Comparison of ENCODE assay signal across 10 mouse cellular contexts in genomic region chr5:14218677-14219076, GRCm38 (mm10).
DNase-seq lines count a peak whose midpoint lies in the region; ATAC-seq and TF ChIP-seq lines count a peak whose summit lies in the region.
"Had no signal": no experiment of that assay in that cellular context is flagged by ENCODE, and none has a peak within 500 bp of the region (broad histone marks: within the 10 kb centered on the region; RNA-seq: fewer than 3 reads in every experiment).

No protein-coding gene starts in this region.

- H3K9me3 ChIP-seq in midbrain, postnatal 0 days (ENCODE audit: low read length), result no peaks in the 10 kb centered on the region
- H3K9me3 ChIP-seq: G1E; neural tube, embryonic 12.5 days had no signal

- no peaks in the 10 kb centered on the region for H3K27me3 ChIP-seq in midbrain, postnatal 0 days (ENCODE audit: insufficient read depth, low read length)
- H3K27me3 ChIP-seq: neural tube, embryonic 12.5 days had no signal

- no peak for DNase-seq in frontal cortex, postnatal 10 days (ENCODE audit: low spot score in 2 of 2)
- DNase-seq in lung, postnatal 14 days, result peak; percentile 9
- no peak for DNase-seq in lung, adult 18-20 months
- DNase-seq in embryo, embryonic 10.5 days (ENCODE audit: low spot score), result peak; percentile 61
- DNase-seq in midbrain, postnatal 0 days (ENCODE audit: low spot score), result peak; percentile 74
- DNase-seq in adrenal gland, postnatal 25 days, result no peak
- DNase-seq in c-Kit-positive CD71-positive TER-119-positive erythroid progenitor cells, embryonic 14.5 days (ENCODE audit: low spot score), result no peak

- H3K4me2 ChIP-seq in midbrain, postnatal 0 days (ENCODE audit: low read depth, low read length, poor library complexity, severe bottlenecking), result no peak overlapping the region
- H3K4me2 ChIP-seq: neural tube, embryonic 12.5 days had no signal

- H3K27ac ChIP-seq in midbrain, postnatal 0 days (ENCODE audit: low read depth, low read length), result no peak overlapping the region
- H3K27ac ChIP-seq: neural tube, embryonic 12.5 days had no signal

- WGBS in midbrain, postnatal 0 days, result 58% methylated on average over 4 of the region's 4 CpGs

- peak; percentile 90 for ATAC-seq in frontal cortex, adult (ENCODE audit: low TSS enrichment)
- ATAC-seq in midbrain, postnatal 0 days (ENCODE audit: low FRiP score), result no peak

- peak; percentile 82 for TF ChIP-seq CTCF in midbrain, postnatal 0 days (IDR thresholded peaks at IDR 0.05)

- no peak overlapping the region for H3K9ac ChIP-seq in midbrain, postnatal 0 days (replicated peaks; ENCODE audit: low read length, poor library complexity, severe bottlenecking)
- H3K9ac ChIP-seq: neural tube, embryonic 12.5 days had no signal

- no peaks in the 10 kb centered on the region for H3K4me1 ChIP-seq in midbrain, postnatal 0 days (ENCODE audit: insufficient read depth, low read length)
- H3K4me1 ChIP-seq: neural tube, embryonic 12.5 days had no signal

- H3K4me3 ChIP-seq in midbrain, postnatal 0 days (ENCODE audit: low read depth, low read length), result no peak overlapping the region
- H3K4me3 ChIP-seq: neural tube, embryonic 12.5 days had no signal

- no peaks in the 10 kb centered on the region for H3K36me3 ChIP-seq in midbrain, postnatal 0 days (ENCODE audit: insufficient read depth, low read length)
- H3K36me3 ChIP-seq: G1E; neural tube, embryonic 12.5 days had no signal

Comparison
In these comparisons a context has a peak if more than half of its experiments do, and no peak if none do; other contexts are left out.
1. DNase-seq: peak in lung, postnatal 14 days (single experiment), embryo, embryonic 10.5 days (single experiment) and midbrain, postnatal 0 days (single experiment); none in frontal cortex, postnatal 10 days (0 of 2), lung, adult 18-20 months (0 of 2), adrenal gland, postnatal 25 days (single experiment) and c-Kit-positive CD71-positive TER-119-positive erythroid progenitor cells, embryonic 14.5 days (single experiment).